Mouse (Mus musculus) right cerebral cortex, postnatal 10 days (tissue): Measurements from ENCODE around the gene Hebp1.
A peak's percentile ranks its signal among the peaks of the same experiment; 100 is the strongest.

ENCODE experiments used
- DNase-seq, 2 experiments: peaks; one replicate each; pipeline ENCODE4 v3.0.0; 2021; ENCODE audit warnings: low spot score in 2 of 2

Hebp1 gene

GRCm38 (mm10) chr6:135116479-135116878 is 81.3 kb downstream of the Hebp1 start:
- DNase-seq = no peak

- no peak for DNase-seq
Observed at GRCm38 (mm10) chr6:135113114-135113436, 84.7 kb downstream of the Hebp1 start.

- DNase-seq = no peak
Observed at GRCm38 (mm10) chr6:135112411-135113113, 85.3 kb downstream of the Hebp1 start.

GRCm38 (mm10) chr6:135107014-135107413 is 90.8 kb downstream of the Hebp1 start:
- DNase-seq = no peak

- DNase-seq = no peak
Observed at GRCm38 (mm10) chr6:135102736-135103303, 95.0 kb downstream of the Hebp1 start.

GRCm38 (mm10) chr6:135100787-135101472 is 96.9 kb downstream of the Hebp1 start:
- DNase-seq = no peak

GRCm38 (mm10) chr6:135092798-135093470 is 104.9 kb downstream of the Hebp1 start:
- peak; percentile 69 to 83 for DNase-seq

- DNase-seq = no peak
Observed at GRCm38 (mm10) chr6:135090661-135091060, 107.2 kb downstream of the Hebp1 start.

GRCm38 (mm10) chr6:135089786-135090185 is 108.0 kb downstream of the Hebp1 start:
- peak; percentile 65 to 72 for DNase-seq

- DNase-seq = peak; percentile 84 to 91
Observed at GRCm38 (mm10) chr6:135087721-135088451, 109.9 kb downstream of the Hebp1 start.
